Comparison of ENCODE assay signal across 8 mouse cellular contexts in the genomic region with DNA sequence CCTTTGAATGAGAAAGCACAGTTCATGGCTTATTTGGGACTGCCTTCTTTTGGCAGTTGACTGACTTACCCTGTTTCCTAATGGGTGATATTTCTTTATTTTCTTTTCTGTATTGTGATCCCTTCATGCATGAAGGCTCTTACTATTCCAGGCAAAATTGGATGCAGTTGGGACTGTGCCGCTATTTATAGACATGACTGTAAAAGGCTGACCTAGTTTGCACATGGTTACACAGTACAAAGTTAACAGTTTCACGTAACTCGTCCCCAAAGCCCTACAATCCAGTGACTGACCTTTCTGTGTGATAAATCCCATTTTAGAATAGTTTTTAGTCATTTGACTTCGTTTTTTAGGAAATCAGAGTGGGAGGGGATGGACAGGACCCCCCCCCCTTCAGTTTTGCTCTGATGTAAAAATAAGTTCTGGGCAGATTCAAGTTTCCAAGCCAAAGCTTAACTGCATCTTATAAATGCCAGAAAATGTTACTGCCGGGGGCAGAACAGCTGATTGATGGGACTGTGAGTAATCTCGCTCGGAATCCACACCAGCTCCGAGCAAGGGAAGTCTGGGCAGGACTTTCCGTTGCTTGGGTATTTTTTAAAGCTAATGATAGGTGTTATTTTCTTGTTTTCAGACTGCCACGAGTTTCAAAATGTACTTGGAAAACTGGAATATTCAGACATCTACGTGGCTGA.
DNase-seq lines count a peak whose midpoint lies in the region; ATAC-seq and TF ChIP-seq lines count a peak whose summit lies in the region.
"Had no signal": no experiment of that assay in that cellular context is flagged by ENCODE, and none has a peak within 500 bp of the region (broad histone marks: within the 10 kb centered on the region; RNA-seq: fewer than 3 reads in every experiment).

No protein-coding gene starts in this region.

- TF ChIP-seq POLR2A in brain, embryonic 14.5 days (IDR thresholded peaks at IDR 0.05; ENCODE audit: borderline replicate concordance, extremely low read depth, insufficient read depth, insufficient read length, poor library complexity, severe bottlenecking) = no peak

- peak; percentile 47 for DNase-seq in heart, adult 8-10 months (ENCODE audit: low spot score)
- DNase-seq in Muller cell, postnatal 12 days (ENCODE audit: inconsistent ontology term) = peak; percentile 91
- peak; percentile 49 for DNase-seq in brain, embryonic 14.5 days (ENCODE audit: low read depth)
- peak; percentile 27 to 53 for DNase-seq in kidney, adult 8-10 months
- no peak for DNase-seq in natural killer cell, adult 2 months (ENCODE audit: low spot score in 2 of 2)
- DNase-seq in spleen, adult 12 weeks (ENCODE audit: low spot score) = no peak

- H3K9ac ChIP-seq in heart, embryonic 11.5 days (ENCODE audit: low read depth, low read length) = no peak overlapping the region
- H3K9ac ChIP-seq: liver, embryonic 14.5 days had no signal

- TF ChIP-seq CTCF in brain, embryonic 14.5 days (IDR thresholded peaks at IDR 0.05; ENCODE audit: borderline replicate concordance, extremely low read depth, insufficient read depth, insufficient read length) = no peak

- H3K4me3 ChIP-seq in heart, embryonic 11.5 days (ENCODE audit: low read depth, low read length) = no peak overlapping the region

- WGBS in heart, embryonic 11.5 days (ENCODE audit: insufficient replicate concordance) = 60% methylated on average over 11 of the region's 11 CpGs

- H3K27ac ChIP-seq in heart, embryonic 11.5 days (ENCODE audit: low read depth, low read length) = no peak overlapping the region
- H3K27ac ChIP-seq: liver, embryonic 14.5 days had no signal

- no peaks in the 10 kb centered on the region for H3K27me3 ChIP-seq in heart, embryonic 11.5 days (ENCODE audit: control insufficient read depth, insufficient read depth, low read length)

- H3K4me1 ChIP-seq in heart, embryonic 11.5 days (ENCODE audit: control insufficient read depth, insufficient read depth, low read length) = peaks cover 3% of the 10 kb centered on the region; the same call in 1 of the 2 replicates

- H3K4me2 ChIP-seq in heart, embryonic 11.5 days = no peak overlapping the region

- no peaks in the 10 kb centered on the region for H3K36me3 ChIP-seq in heart, embryonic 11.5 days (ENCODE audit: control insufficient read depth, insufficient read depth, low read length)

- no peak for ATAC-seq in heart, embryonic 11.5 days (replicated peaks; ENCODE audit: insufficient number of reproducible peaks, low FRiP score, low TSS enrichment)

- no peaks in the 10 kb centered on the region for H3K9me3 ChIP-seq in heart, embryonic 11.5 days (replicated peaks; ENCODE audit: control insufficient read depth, low read length)

Comparison
In these comparisons a context has a peak if more than half of its experiments do, and no peak if none do; other contexts are left out.
1. DNase-seq: peak in heart, adult 8-10 months (single experiment), Muller cell, postnatal 12 days (single experiment), brain, embryonic 14.5 days (single experiment) and kidney, adult 8-10 months (2 of 2); none in natural killer cell, adult 2 months (0 of 2) and spleen, adult 12 weeks (single experiment).